Mouse (Mus musculus) bone marrow macrophage, adult 2 months (primary cell): Measurements from ENCODE around the gene Hbq1b.
"Not testable (repeated sequence)": the region's sequence is repeated elsewhere in the genome, so short reads cannot be mapped to it uniquely, and the experiment has no call there.

ENCODE experiments used
- CTCF ChIP-seq: IDR thresholded peaks from 2 replicates; pipeline ENCODE4 v1.5.1; 2012; ENCODE audit warnings: low read depth, mild to moderate bottlenecking, low read length, moderate library complexity
- POLR2A ChIP-seq: IDR thresholded peaks from 2 replicates; pipeline ENCODE4 v1.6.1; 2012; ENCODE audit warnings: mild to moderate bottlenecking, low read depth, low read length, borderline replicate concordance

GRCm38 (mm10) chr11:32286695-32287492, at the start of gene Hbq1b:
- not testable (repeated sequence) for TF ChIP-seq POLR2A
- TF ChIP-seq CTCF: peak; percentile 81
